Mouse (Mus musculus): Measurements from ENCODE around the gene Rerg.

Rerg gene

DNA sequence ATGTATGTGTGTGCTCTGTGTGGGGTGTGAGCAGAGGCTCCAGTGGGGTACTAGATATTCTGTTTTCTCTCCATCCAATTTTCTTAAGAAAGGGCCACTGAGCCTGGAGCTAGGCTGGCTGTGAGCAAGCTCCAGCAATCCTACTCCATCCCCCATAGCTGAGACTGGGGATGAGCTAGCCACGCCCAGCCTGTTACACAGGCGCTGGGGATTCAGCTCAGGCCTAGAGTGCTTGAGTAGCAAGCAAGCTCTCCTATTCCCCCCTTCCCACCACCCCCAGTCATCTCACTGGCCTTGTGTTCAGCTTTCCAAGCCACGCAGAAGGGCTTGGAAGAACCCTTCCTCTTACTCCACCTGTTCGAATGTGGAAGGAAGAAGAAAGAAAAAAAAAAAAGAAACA is 7.2 kb downstream of the Rerg start:
- no peak for DNase-seq (ENCODE audit: low spot score in 2 of 2)

- no peak for DNase-seq (ENCODE audit: low spot score in 2 of 2)
Observed at GRCm38 (mm10) chr6:137162481-137162880, 7.8 kb downstream of the Rerg start.

GRCm38 (mm10) chr6:137161491-137162088 is 8.7 kb downstream of the Rerg start:
- no peak for DNase-seq (ENCODE audit: low spot score in 2 of 2)

DNA sequence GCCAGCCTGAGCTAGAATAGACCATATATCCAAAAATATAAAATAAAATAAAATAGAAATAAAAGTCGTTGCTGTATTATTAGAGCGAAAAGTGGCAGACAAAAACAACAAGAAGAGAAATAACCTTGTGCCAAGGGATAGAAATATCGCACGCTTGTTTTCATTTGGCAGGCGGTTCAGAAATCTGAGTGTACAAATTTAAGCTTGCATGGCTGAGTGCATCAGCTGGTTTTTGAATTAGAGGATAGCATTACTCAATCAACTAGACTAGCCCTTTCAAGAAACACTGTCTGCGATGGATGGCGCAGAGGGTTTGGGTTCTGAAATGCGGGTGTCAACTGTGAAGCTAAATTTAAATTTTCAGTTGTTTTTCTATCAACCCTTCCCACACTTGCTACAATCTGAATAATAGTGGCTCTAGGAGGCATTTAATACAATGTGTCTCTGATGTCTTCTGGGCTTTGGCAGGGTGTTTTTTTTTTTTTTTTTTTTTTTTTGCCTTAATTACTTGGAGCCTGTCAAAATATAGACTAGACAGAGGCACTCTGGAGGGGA is 10.8 kb downstream of the Rerg start:
- no peak for DNase-seq (ENCODE audit: low spot score in 2 of 2)

DNA sequence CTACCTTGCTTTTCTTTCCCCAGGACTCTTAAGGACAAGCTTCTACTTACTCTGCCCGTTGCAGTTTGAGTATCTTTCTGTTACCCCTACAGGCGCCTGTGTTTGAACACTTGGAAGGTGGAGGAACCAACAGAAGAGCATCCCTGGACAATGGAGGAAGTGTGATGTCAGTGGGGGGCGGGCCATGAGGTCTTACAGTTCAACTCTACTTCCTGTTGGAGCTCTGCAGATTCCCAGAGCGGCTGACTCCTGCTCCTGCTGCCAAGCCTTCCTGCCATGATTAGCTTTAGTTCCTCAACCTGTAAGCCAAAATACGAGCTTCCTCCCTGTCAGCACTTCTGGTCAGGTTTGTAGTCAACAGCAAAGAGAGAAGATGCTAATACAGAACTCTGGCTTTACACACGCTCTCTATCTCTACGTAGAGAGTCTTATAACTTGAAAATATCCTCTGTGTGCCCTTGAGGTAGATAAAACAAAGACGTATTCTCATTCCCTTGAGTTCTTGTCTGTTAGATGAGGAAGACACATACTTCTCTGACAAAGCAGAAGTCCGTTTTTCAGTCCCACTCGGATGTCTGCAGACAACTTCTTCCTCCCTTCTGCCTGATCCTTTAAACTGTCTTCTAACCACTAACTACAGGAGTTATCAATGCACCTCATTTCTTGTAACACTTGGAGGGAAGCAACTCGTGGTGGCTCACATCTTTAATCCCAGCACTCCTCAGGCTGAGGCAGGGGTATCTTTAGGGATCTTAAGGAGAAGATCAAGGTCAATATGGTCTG is 13.7 kb downstream of the Rerg start:
- DNase-seq (ENCODE audit: low spot score in 2 of 2): peak in 1 of 2 experiments; percentile 25

GRCm38 (mm10) chr6:137155196-137156137 is 14.8 kb downstream of the Rerg start:
- no peak for DNase-seq (ENCODE audit: low spot score in 2 of 2)

DNA sequence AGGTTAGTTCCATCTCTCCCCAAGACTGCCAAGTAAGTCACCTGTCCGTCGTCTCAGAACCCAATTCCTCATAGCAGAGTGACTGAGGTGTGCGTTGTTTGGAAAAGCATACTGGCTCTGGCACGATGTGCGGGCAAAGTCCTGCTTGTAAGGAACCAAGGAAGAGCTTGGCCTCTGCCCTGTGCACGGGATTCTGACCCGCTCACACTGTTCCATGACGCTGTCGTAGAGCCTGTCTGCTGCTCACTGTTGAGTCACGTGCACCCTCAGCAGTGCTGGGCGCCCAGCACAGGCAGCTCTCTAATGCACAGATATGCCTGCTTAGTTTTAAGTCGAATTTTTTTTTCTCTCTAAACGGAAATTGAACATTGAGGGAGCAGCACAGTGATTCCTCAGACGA is 17.3 kb downstream of the Rerg start:
- no peak for DNase-seq (ENCODE audit: low spot score in 2 of 2)

DNA sequence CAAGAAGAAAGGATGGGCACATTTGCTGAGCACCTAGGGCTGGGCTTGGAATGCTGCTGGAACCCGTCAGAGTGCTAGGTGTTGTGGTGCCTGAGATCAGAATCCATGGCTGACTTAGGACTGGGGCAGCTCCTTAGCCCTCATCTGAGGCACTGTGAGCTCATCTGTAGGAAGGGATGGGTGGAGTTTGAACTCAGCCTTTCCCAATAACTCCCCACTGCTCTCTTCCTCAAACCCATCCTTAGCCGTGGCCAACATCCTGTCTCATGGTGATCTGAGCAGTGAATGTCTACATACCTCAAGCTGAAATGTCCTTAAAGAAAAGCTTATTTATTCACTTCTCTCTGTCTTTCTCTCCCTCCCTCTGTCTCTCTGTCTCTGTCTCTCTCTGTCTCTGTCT is 19.3 kb downstream of the Rerg start:
- DNase-seq (ENCODE audit: low spot score in 2 of 2): no peak

DNA sequence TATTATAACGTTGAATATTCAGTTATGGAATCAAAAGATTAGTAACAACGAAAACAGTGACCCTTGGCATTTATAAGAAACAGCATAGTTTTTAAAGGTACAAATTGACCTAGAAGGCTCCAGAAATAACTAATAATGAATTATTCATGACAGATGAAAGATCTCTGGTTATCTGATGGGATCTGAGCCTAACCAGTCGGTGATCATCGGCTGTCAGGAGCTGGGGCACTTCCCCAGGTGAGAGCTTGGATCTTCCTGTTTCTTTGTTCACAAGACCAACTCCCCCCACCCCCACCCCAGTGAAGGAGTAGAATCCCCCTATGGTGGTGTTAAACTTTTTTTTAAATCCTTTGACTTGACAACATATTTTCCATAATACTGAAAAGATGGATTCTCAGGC is 20.5 kb downstream of the Rerg start:
- DNase-seq (ENCODE audit: low spot score in 2 of 2): no peak

DNA sequence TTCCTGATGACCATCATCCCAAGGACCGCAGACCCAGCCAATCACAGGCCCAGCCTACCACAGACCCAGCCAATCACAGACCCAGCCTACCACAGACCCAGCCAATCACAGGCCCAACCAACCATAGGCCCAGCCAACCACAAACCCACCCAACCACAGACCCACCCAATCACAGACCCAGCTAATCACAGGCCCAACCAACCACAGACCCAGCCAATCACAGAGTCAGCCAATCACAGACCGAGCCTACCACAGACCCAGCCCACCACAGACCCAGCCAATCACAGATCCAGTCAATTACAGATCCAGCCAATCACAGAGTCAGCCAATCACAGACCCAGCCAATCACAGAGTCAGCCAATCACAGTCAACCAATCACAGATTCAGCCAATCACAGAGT is 23.4 kb downstream of the Rerg start:
- no peak for DNase-seq (ENCODE audit: low spot score in 2 of 2)

DNA sequence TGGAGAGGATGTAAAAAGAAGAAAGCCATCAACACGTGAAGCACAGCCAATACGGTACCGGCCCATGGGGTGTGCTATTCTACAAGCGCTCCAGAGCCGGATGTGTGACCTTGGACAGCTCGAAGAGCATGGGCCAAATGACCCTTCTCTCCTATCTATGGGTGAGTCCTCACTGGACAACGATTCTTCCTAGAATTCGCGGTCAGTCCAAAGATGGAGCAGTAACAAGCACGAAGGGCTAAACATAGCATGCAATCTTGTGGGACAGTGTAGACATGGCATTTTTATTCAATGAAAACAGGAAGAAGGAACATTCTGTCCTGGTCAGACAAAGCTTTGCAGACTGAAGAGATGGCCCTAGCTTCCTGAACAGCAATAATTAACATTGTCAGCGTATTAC is 24.7 kb downstream of the Rerg start:
- DNase-seq (ENCODE audit: low spot score in 2 of 2): no peak

GRCm38 (mm10) chr6:137144958-137145535 is 25.2 kb downstream of the Rerg start:
- DNase-seq (ENCODE audit: low spot score in 2 of 2): no peak

- DNase-seq (ENCODE audit: low spot score in 2 of 2): no peak
Observed at GRCm38 (mm10) chr6:137144526-137144840, 25.8 kb downstream of the Rerg start.

GRCm38 (mm10) chr6:137143818-137144525 is 26.3 kb downstream of the Rerg start:
- DNase-seq (ENCODE audit: low spot score in 2 of 2): no peak

GRCm38 (mm10) chr6:137142796-137143195 is 27.5 kb downstream of the Rerg start:
- DNase-seq (ENCODE audit: low spot score in 2 of 2): no peak

GRCm38 (mm10) chr6:137141247-137141820 is 29.0 kb downstream of the Rerg start:
- DNase-seq (ENCODE audit: low spot score in 2 of 2): no peak

- no peak for DNase-seq (ENCODE audit: low spot score in 2 of 2)
Observed at GRCm38 (mm10) chr6:137138822-137139221, 31.5 kb downstream of the Rerg start.

DNA sequence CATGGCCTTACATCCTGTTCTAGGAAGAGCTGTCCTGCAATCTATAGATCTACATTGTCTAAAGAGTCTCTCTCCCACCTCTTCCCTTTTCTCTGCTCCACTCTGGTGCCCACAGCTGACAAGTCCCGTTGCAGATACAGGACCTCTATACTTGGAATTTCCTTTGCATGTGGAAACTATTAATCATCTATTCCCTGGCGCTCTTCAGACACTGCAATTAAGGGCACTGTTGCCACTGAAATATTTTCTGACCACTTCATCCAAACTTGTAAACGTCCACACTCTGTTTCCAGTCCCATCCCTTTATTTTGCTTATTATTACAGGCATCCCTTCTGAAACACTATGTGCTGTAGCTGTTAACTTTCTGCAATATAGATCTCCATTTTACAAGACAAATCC is 31.9 kb downstream of the Rerg start:
- DNase-seq (ENCODE audit: low spot score in 2 of 2): no peak

DNA sequence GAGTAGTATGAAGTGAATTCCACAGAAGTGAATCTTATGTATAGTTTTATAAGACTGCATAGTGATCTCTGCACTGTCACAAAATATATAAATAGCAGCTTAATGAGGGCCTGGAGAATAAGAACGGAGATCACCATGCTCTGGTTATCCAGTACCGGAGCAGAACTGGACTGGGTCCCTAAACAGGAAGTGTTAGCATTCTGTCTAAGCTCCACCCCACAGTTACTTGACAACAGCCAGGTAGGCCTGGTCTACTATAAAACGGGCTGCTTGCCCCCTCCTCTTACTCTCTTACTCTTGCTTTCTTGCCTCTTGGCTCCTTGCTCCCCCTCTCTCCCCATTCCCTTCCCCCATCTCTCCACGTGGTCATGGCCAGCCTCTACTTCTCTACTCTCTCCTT is 33.9 kb downstream of the Rerg start:
- no peak for DNase-seq (ENCODE audit: low spot score in 2 of 2)

DNA sequence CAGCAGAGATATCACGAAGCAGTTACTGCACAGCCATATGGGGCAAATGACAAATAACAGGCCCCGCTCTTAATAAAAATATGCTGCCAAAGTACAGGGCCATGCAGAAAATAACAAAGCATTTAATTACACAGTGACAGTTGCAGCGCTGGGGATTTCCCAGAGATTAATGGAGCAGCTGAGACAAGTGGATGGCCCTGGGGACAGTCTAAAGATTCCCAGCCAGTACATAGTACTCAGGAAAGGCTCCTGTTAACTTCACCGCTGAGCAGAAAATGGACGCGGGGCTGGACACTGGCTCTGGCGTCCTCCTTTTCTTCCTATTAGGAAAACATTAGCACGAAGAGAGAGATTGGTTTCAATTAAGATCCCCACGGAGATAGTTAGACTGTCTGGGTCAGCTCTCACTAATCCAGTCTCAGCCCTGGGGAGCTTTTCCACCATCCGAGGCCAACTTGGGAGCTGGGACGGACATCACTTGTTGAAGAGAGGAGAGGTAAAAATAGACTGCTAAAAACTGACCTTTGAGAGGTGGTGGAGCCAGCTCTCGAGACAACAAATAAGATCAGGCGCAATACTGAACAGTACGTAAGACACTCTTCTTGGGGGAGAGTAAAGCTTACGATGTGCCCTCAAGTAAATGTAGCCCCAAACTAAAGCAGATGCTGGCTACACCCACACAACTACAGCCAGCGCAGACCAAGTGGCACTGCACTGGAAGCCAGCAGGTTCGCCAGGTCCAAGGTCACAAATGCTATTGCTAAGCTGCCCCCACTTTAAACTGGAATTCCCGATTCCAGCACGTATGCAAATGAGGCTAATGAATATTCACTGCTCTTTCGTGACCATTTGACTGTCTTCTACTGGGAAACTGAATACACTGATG is 34.5 kb downstream of the Rerg start:
- DNase-seq (ENCODE audit: low spot score in 2 of 2): no peak

Data from spleen, postnatal 10 days (tissue).